Mouse (Mus musculus) testis, adult 2 months (tissue): Measurements from ENCODE around the gene Fam171a2. TPM values are rescaled to one million over a fixed set of nuclear protein-coding genes. Genes with fewer than 3 reads are reported as not detected.

Experiments used
- H3K27ac ChIP-seq: fragments of 200-500 bp; 2 replicates; pipeline ENCODE4 v1.5.1; 2012; ENCODE audit warnings: low read depth, low read length; ENCODE audit not compliant: control insufficient read depth, insufficient read depth
- H3K27me3 ChIP-seq: fragments of 200-500 bp; 2 replicates; pipeline ENCODE4 v1.6.1; 2012; ENCODE audit warnings: mild to moderate bottlenecking, low read length, moderate library complexity; ENCODE audit not compliant: control insufficient read depth, insufficient read depth
- H3K36me3 ChIP-seq: fragments of 200-500 bp; 2 replicates; pipeline ENCODE4 v1.6.1; 2012; ENCODE audit warnings: mild to moderate bottlenecking, low read length; ENCODE audit not compliant: control insufficient read depth, insufficient read depth
- H3K4me1 ChIP-seq: fragments of 200-500 bp; 2 replicates; pipeline ENCODE4 v1.6.1; 2012; ENCODE audit warnings: low read length; ENCODE audit not compliant: control insufficient read depth, insufficient read depth
- H3K4me3 ChIP-seq: fragments of 200-500 bp; 2 replicates; pipeline ENCODE4 v1.5.1; 2012; ENCODE audit warnings: low read depth, mild to moderate bottlenecking, low read length, moderate library complexity, mixed read lengths; ENCODE audit not compliant: control insufficient read depth
- CTCF ChIP-seq: fragments of 200-500 bp; IDR thresholded peaks from 2 replicates; pipeline ENCODE4 v1.5.1; 2012; ENCODE audit warnings: low read depth, mild to moderate bottlenecking, inconsistent platforms, low read length, moderate library complexity; ENCODE audit not compliant: control insufficient read depth, insufficient read depth, insufficient replicate concordance
- POLR2A ChIP-seq: fragments of 200-500 bp; IDR thresholded peaks from 2 replicates; pipeline ENCODE4 v1.6.1; 2012; ENCODE audit warnings: low read depth, mild to moderate bottlenecking, inconsistent platforms, low read length, moderate library complexity; ENCODE audit not compliant: control insufficient read depth
- polyA plus RNA-seq: library from polyadenylated mRNA; depleted of rRNA; stranded (reverse); fragments of >200 nt; gene quantifications from 2 replicates; pipeline ENCODE4 v1.2.3, GENCODE M21; 2012

The Fam171a2 gene
- polyA plus RNA-seq, 1 experiment = 0.88 TPM

DNA sequence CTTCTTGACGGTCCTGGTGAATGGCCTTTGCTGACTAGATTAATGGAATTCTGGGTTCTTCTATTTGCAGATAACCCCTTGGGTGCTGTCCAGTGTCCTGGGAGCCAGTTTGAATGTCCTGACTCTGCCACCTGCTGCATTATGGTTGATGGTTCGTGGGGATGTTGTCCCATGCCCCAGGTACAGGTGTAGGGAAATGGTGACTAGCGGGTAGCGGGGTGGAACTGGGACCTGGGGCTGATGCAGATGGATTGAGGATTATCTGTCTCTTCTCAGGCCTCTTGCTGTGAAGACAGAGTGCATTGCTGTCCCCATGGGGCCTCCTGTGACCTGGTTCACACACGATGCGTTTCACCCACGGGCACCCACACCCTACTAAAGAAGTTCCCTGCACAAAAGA lies 13.6 kb downstream of the Fam171a2 start:
- H3K27ac ChIP-seq = no peak overlapping the region
- H3K4me3 ChIP-seq = no peak overlapping the region
- H3K27me3 ChIP-seq = no peaks in the 10 kb centered on the region
- H3K36me3 ChIP-seq = no peaks in the 10 kb centered on the region
- peaks cover 22% of the 10 kb centered on the region for H3K4me1 ChIP-seq
- TF ChIP-seq CTCF = no peak
- no peak for TF ChIP-seq POLR2A

- H3K4me3 ChIP-seq = no peak overlapping the region
- TF ChIP-seq POLR2A = no peak
- no peak for TF ChIP-seq CTCF
- H3K27me3 ChIP-seq = no peaks in the 10 kb centered on the region
- H3K36me3 ChIP-seq = no peaks in the 10 kb centered on the region
- peaks cover 14% of the 10 kb centered on the region for H3K4me1 ChIP-seq
- H3K27ac ChIP-seq = no peak overlapping the region
These were observed 14.6 kb downstream of the Fam171a2 start for GRCm38 (mm10) chr11:102432896-102433295.

GRCm38 (mm10) chr11:102432115-102432843 lies 15.2 kb downstream of the Fam171a2 start:
- Histone ChIP-seq H3K27me3 (no peaks in the 10 kb centered on the region), H3K4me3 (no peak overlapping the region)
- TF ChIP-seq POLR2A (no peak), CTCF (no peak)

DNA sequence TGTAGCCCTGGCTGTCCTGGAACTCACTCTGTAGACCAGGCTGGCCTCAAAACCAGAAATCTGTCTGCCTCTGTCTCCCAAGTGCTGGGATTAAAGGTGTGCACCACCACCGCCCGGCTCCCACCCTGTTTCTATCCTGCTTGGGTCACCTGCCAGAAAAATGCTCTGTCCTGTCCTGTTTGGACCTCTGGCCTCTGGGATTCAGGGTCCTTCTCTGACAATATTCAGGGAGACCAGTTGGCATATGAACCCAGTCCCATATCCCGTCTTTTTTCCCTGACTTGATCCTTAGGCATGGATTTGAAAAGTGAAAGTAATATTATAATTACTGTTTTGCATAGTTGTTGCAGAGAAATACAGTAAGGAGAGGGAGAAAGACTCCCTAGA lies 15.8 kb downstream of the Fam171a2 start:
- TF ChIP-seq CTCF (no peak), POLR2A (no peak)
- no peak overlapping the region for H3K4me3 ChIP-seq
- no peak overlapping the region for H3K27ac ChIP-seq

More at GRCm38 (mm10) chr11:102432115-102432843, 15.2 kb downstream of the Fam171a2 start:
- Histone ChIP-seq H3K36me3 (no peaks in the 10 kb centered on the region), H3K27ac (no peak overlapping the region), H3K4me1 (peaks cover 8% of the 10 kb centered on the region)

GRCm38 (mm10) chr11:102431018-102431645 lies 16.4 kb downstream of the Fam171a2 start:
- peak; percentile 34; the same call in 1 of the 2 replicates for TF ChIP-seq CTCF
- TF ChIP-seq POLR2A = no peak

More for the DNA sequence above, 15.8 kb downstream of the Fam171a2 start:
- no peaks in the 10 kb centered on the region for H3K27me3 ChIP-seq
- H3K36me3 ChIP-seq = no peaks in the 10 kb centered on the region
- H3K4me1 ChIP-seq = peaks cover 7% of the 10 kb centered on the region

GRCm38 (mm10) chr11:102430121-102431017 lies 17.1 kb downstream of the Fam171a2 start, which contains the start of gene Grn:
Grn (plus strand) TSS chr11:102430315.
- no peak for TF ChIP-seq CTCF
- peak; percentile 15; the same call in 1 of the 2 replicates for TF ChIP-seq POLR2A
- Histone ChIP-seq H3K36me3 (no peaks in the 10 kb centered on the region), H3K4me3 (peak within 1 kb of the TSS; percentile 84), H3K27me3 (no peaks in the 10 kb centered on the region), H3K27ac (peak within 1 kb of the TSS; percentile 68), H3K4me1 (peaks cover 7% of the 10 kb centered on the region)

More at GRCm38 (mm10) chr11:102431018-102431645, 16.4 kb downstream of the Fam171a2 start:
- Histone ChIP-seq H3K27ac (no peak overlapping the region; the same call in 1 of the 2 replicates), H3K4me3 (peak overlapping the region; percentile 84), H3K27me3 (no peaks in the 10 kb centered on the region), H3K4me1 (peaks cover 7% of the 10 kb centered on the region), H3K36me3 (no peaks in the 10 kb centered on the region)
